Mouse (Mus musculus) macrophage (primary cell): ENCODE results near the gene Zc3h6. TPM values are rescaled to one million over a fixed set of nuclear protein-coding genes. Genes with fewer than 3 reads are reported as not detected.
"Not testable (repeated sequence)": the region's sequence is repeated elsewhere in the genome, so short reads cannot be mapped to it uniquely, and the experiment has no call there.

Source experiments
- H3K27ac ChIP-seq: fragments of 350-480 bp; formaldehyde crosslinking; 2 replicates; pipeline ENCODE4 v1.9.0; 2021
- H3K36me3 ChIP-seq: fragments of 350-480 bp; formaldehyde crosslinking; 2 replicates; pipeline ENCODE4 v1.9.0; 2021; ENCODE audit errors: inconsistent target
- H3K4me3 ChIP-seq: fragments of 350-480 bp; formaldehyde crosslinking; 2 replicates; pipeline ENCODE4 v1.9.0; 2021; ENCODE audit errors: inconsistent target
- H3K79me2 ChIP-seq: fragments of 350-480 bp; formaldehyde crosslinking; 2 replicates; pipeline ENCODE4 v1.9.0; 2021; ENCODE audit errors: inconsistent target
- WGBS: methylation state at CpG from one replicate; pipeline ENCODE4 v1.1.7; 2026; ENCODE audit warnings: inconsistent platforms; ENCODE audit not compliant: missing documents; 5-methylcytosine and 5-hydroxymethylcytosine counted together
- polyA plus RNA-seq: library from polyadenylated mRNA; stranded (reverse); fragments of 250-400 nt; gene quantifications from 3 replicates; pipeline ENCODE4 v1.2.4, GENCODE M21; 2018; ENCODE audit warnings: inconsistent platforms

The Zc3h6 gene
- polyA plus RNA-seq, 1 experiment from 2014 or later: 2.3 TPM

DNA sequence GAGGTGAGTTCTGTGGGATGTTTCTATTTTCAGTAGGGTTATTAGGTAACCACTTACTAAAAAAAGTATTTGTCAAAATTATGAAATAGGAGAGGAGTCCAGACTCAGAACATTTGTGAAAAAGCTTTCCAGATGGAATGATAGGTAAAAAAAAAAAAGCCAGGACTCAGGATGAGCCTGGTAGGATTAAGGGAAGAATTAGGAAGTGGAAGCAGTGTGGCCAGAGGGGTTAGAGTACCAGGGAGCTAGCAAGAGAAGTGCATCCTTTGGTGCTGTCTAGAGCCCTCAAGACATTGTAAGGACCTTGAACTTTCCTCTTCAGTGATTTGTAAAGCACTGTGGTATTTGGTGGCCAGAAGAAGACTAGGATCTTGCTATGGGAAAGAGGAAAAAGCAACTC lies 5.1 kb downstream of the Zc3h6 start:
- Histone ChIP-seq H3K79me2 (no peaks in the 10 kb centered on the region), H3K36me3 (no peaks in the 10 kb centered on the region), H3K4me3 (no peak overlapping the region), H3K27ac (no peak overlapping the region)

GRCm38 (mm10) chr2:128975572-128975971 lies 8.4 kb downstream of the Zc3h6 start:
- H3K4me3 ChIP-seq: no peak overlapping the region
- H3K79me2 ChIP-seq: no peaks in the 10 kb centered on the region
- no peak overlapping the region for H3K27ac ChIP-seq
- 98% methylated on average over 4 of the region's 4 CpGs for WGBS
- H3K36me3 ChIP-seq: no peaks in the 10 kb centered on the region

DNA sequence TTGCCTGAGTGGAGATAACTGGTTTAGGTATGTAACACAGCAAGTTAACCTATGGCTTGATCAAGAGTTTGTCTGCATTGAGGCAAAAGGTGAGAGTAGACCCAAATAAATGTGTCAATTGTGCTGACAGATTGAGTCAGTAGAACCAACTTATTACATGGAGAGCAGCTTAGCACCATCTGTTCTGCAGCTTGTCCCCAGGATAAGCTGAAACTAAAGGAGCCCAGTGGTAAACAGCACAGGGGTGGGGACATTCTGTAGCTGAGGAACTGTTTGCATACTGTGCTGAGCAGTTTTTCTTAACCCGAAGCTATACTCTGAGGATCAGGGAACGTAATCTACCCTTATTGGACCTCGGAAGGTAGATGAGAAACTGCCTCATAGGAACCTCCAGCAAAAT lies 17.5 kb downstream of the Zc3h6 start:
- H3K79me2 ChIP-seq: no peaks in the 10 kb centered on the region
- H3K27ac ChIP-seq: no peak overlapping the region
- H3K4me3 ChIP-seq: no peak overlapping the region
- 95% methylated on average over 3 of the region's 3 CpGs for WGBS
- H3K36me3 ChIP-seq: no peaks in the 10 kb centered on the region

DNA sequence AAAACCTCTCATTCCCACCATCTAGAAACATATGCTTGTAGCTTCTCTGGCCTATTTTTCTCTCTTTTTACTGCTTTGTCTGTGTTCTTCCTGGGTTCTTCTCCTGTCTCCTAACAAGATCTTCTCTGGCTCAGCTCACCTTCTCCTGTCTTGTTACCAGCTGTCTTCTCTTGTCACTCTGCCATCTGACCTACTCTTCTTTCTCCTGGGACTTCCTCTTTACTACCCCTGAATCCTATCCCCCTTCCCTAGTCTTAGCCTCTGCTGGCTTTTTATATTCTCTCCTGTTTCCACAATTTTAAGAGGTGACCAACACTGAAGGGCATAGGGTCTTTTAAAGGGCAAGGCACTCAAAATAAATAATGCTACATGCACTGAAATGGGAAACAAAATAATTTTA lies 37.7 kb downstream of the Zc3h6 start:
- Histone ChIP-seq H3K27ac (no peak overlapping the region), H3K79me2 (no peaks in the 10 kb centered on the region), H3K36me3 (no peaks in the 10 kb centered on the region), H3K4me3 (no peak overlapping the region)

GRCm38 (mm10) chr2:129006194-129006749 lies 39.1 kb downstream of the Zc3h6 start:
- 98% methylated on average over 4 of the region's 4 CpGs for WGBS
- Histone ChIP-seq H3K36me3 (no peaks in the 10 kb centered on the region), H3K4me3 (no peak overlapping the region), H3K79me2 (no peaks in the 10 kb centered on the region), H3K27ac (no peak overlapping the region)

- WGBS: 93% methylated on average over 2 of the region's 2 CpGs
- not testable (repeated sequence) for H3K36me3 ChIP-seq, H3K79me2 ChIP-seq, H3K27ac ChIP-seq, H3K4me3 ChIP-seq
Measured at GRCm38 (mm10) chr2:129008867-129009266, 41.7 kb downstream of the Zc3h6 start.

- 89% methylated on average over 2 of the region's 2 CpGs for WGBS
- Histone ChIP-seq H3K79me2 (no peaks in the 10 kb centered on the region), H3K4me3 (no peak overlapping the region), H3K36me3 (no peaks in the 10 kb centered on the region), H3K27ac (no peak overlapping the region)
Measured at GRCm38 (mm10) chr2:129020106-129020505, 52.9 kb downstream of the Zc3h6 start.

- no peak overlapping the region for H3K27ac ChIP-seq
- no peak overlapping the region for H3K4me3 ChIP-seq
- 88% methylated on average over 9 of the region's 9 CpGs for WGBS
- H3K79me2 ChIP-seq: no peaks in the 10 kb centered on the region
- H3K36me3 ChIP-seq: no peaks in the 10 kb centered on the region
Measured at GRCm38 (mm10) chr2:129024820-129025219, 57.6 kb downstream of the Zc3h6 start.

GRCm38 (mm10) chr2:129035381-129035780 lies 68.2 kb downstream of the Zc3h6 start:
- no peak overlapping the region for H3K27ac ChIP-seq
- no peaks in the 10 kb centered on the region for H3K79me2 ChIP-seq
- WGBS: 92% methylated on average over 5 of the region's 5 CpGs
- no peak overlapping the region for H3K4me3 ChIP-seq
- H3K36me3 ChIP-seq: no peaks in the 10 kb centered on the region

DNA sequence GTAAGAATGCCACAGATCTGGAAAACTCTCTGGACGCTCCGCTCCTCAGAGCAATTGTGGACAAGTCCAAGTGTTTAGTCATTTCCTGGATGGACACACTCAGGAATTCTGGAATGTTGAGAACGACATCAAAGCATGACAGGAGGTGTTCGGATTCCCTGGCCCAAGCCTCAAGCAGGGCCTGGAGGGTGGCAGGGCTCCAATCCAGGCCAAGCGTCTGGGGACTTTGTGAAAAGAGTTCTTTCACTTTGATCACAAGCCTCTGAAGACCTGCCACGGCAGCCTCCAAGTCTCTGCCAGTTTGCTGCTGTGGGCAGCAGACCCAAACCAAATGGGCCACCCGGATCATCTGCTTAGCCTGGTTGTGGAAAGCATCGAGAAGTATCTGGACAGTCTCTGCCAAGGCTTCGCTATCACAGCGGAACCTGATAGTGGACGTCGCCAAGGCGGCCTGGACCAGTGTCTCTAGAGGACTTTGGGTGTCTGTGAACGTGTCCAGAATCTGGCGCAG lies 71.3 kb downstream of the Zc3h6 start:
- Histone ChIP-seq H3K27ac (no peak overlapping the region), H3K36me3 (no peaks in the 10 kb centered on the region), H3K79me2 (no peaks in the 10 kb centered on the region), H3K4me3 (no peak overlapping the region)
- WGBS: 33% methylated on average over 15 of the region's 15 CpGs

DNA sequence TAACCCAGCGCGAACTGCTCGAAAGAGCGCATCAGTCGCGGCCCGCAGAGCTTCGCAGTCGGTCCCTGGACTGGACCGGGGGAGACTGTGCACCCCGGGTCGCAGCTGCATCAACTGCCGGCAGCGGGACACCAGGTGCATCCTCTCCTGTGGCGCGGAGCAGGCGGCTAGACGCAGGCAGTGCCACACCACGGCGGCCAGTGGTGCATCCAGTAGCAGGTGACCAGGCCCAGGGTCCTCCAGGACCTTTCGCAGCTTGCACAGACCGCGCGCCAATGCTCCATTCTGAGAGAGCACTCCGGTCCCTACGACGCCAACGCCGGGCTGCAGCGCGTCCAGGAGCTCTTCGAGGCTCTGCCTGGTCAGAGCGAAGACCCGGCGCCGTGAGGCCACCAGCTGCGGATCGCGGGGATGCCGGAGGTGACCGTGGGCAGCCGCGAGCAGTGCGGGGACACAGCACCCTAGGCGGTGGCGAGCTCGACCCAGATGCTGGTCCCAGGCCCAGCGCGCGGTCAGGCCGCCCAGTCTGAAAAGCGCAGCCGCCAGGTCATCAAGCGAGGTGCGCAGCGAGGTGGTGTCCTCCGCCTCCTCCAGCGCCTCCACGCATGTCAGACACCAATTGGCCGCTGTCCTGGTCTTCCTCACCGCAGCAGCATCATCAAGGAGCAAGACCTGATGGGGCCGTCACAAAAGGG lies 71.9 kb downstream of the Zc3h6 start:
- Histone ChIP-seq H3K36me3 (no peaks in the 10 kb centered on the region), H3K4me3 (no peak overlapping the region), H3K79me2 (no peaks in the 10 kb centered on the region), H3K27ac (no peak overlapping the region)
- WGBS: 12% methylated on average over 59 of the region's 62 CpGs

DNA sequence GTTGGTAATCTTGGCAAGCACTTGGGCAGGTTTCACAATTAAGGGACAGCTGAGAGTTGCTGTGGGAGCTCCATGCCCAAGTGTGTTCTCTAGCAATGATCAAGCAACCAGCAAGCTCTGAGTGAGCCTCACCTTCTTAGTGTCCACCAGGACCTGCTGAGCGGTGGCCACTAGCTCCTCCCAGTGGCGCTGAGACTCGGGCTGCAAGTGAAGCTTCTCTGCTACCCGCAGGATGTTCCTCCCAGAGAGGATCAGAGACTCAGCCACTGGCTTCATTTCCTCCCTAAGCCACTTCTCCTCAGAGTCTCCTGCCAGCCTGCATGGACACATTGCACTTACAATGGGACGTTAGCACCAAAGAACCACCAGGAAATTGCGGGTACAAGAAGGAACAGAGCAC lies 73.4 kb downstream of the Zc3h6 start:
- WGBS: 4% methylated on average over 6 of the region's 6 CpGs
- no peak overlapping the region for H3K4me3 ChIP-seq

GRCm38 (mm10) chr2:129046172-129046845 lies 79.1 kb downstream of the Zc3h6 start:
- WGBS: 85% methylated on average over 6 of the region's 6 CpGs

More for the DNA sequence above, 73.4 kb downstream of the Zc3h6 start:
- H3K27ac ChIP-seq: no peak overlapping the region
- no peaks in the 10 kb centered on the region for H3K79me2 ChIP-seq
- no peaks in the 10 kb centered on the region for H3K36me3 ChIP-seq

GRCm38 (mm10) chr2:129046846-129047196 lies 79.6 kb downstream of the Zc3h6 start:
- Histone ChIP-seq H3K27ac (no peak overlapping the region), H3K4me3 (no peak overlapping the region), H3K36me3 (no peaks in the 10 kb centered on the region), H3K79me2 (no peaks in the 10 kb centered on the region)
- 87% methylated on average over 4 of the region's 4 CpGs for WGBS

More at GRCm38 (mm10) chr2:129046172-129046845, 79.1 kb downstream of the Zc3h6 start:
- Histone ChIP-seq H3K27ac (no peak overlapping the region), H3K79me2 (no peaks in the 10 kb centered on the region), H3K4me3 (no peak overlapping the region), H3K36me3 (no peaks in the 10 kb centered on the region)

DNA sequence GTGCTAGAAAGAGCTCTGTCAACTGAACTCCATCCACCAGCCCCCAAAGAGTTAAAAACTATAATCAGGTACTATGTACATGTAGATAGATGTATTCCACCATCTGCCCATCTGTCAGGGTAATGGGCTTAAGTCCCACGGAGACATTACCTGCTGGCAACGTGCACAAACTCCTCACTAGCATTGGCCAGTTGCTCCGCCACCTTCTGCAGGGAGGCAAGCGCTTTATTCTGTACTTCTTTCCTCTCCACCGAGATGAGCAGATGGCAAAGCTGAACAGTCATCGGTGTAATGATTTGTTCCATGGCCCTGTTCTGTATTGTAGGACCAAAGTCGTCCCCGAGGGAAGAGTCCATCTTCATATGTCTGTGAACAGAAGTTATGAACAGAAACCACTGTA lies 80.6 kb downstream of the Zc3h6 start, which contains the start of gene Vinac1:
TSS of gene Vinac1 (minus strand) at position 362 of the 400 bp plus-strand sequence.
- no peaks in the 10 kb centered on the region for H3K36me3 ChIP-seq
- 95% methylated on average over 8 of the region's 8 CpGs for WGBS
- no peak within 1 kb of the TSS for H3K27ac ChIP-seq

More for the DNA sequence above, 80.6 kb downstream of the Zc3h6 start, which contains the start of gene Vinac1:
- Histone ChIP-seq H3K4me3 (no peak within 1 kb of the TSS), H3K79me2 (no peaks in the 10 kb centered on the region)
